Mouse (Mus musculus): ENCODE measurements around the gene Disp2.

The Disp2 gene

GRCm38 (mm10) chr2:118789501-118789900, 10.0 kb downstream of the Disp2 start:
- DNase-seq (ENCODE audit: low read depth), result no peak

- no peak for DNase-seq (ENCODE audit: low read depth)
Observed at GRCm38 (mm10) chr2:118790221-118790550, 10.7 kb downstream of the Disp2 start.

GRCm38 (mm10) chr2:118790551-118791525, 11.3 kb downstream of the Disp2 start:
- peak; percentile 15 for DNase-seq (ENCODE audit: low read depth)

- DNase-seq (ENCODE audit: low read depth), result no peak
Observed at GRCm38 (mm10) chr2:118791591-118792258, 12.2 kb downstream of the Disp2 start.

- DNase-seq (ENCODE audit: low read depth), result no peak
Observed at GRCm38 (mm10) chr2:118792259-118792613, 12.7 kb downstream of the Disp2 start.

- no peak for DNase-seq (ENCODE audit: low read depth)
Observed at GRCm38 (mm10) chr2:118793636-118794035, 14.1 kb downstream of the Disp2 start.

GRCm38 (mm10) chr2:118802542-118803118, 23.1 kb downstream of the Disp2 start:
- DNase-seq (ENCODE audit: low read depth), result no peak

GRCm38 (mm10) chr2:118804474-118804873, 25.0 kb downstream of the Disp2 start:
- DNase-seq (ENCODE audit: low read depth), result no peak

GRCm38 (mm10) chr2:118805137-118805536, 25.6 kb downstream of the Disp2 start:
- DNase-seq (ENCODE audit: low read depth), result no peak

GRCm38 (mm10) chr2:118805756-118806155, 26.2 kb downstream of the Disp2 start:
- no peak for DNase-seq (ENCODE audit: low read depth)

GRCm38 (mm10) chr2:118806860-118807259, 27.3 kb downstream of the Disp2 start:
- DNase-seq (ENCODE audit: low read depth), result no peak

- DNase-seq (ENCODE audit: low read depth), result no peak
Observed at GRCm38 (mm10) chr2:118810861-118811260, 31.3 kb downstream of the Disp2 start.

GRCm38 (mm10) chr2:118812724-118813123, 33.2 kb downstream of the Disp2 start:
- no peak for DNase-seq (ENCODE audit: low read depth)

GRCm38 (mm10) chr2:118813981-118814836, 34.7 kb downstream of the Disp2 start, which contains the start of gene Knstrn:
Gene Knstrn, plus strand, starts transcription at chr2:118814003.
- peak; percentile 87 for DNase-seq (ENCODE audit: low read depth)

- no peak for DNase-seq (ENCODE audit: low read depth)
Observed at GRCm38 (mm10) chr2:118822800-118823199, 43.3 kb downstream of the Disp2 start.

GRCm38 (mm10) chr2:118824396-118824795, 44.9 kb downstream of the Disp2 start:
- DNase-seq (ENCODE audit: low read depth), result no peak

GRCm38 (mm10) chr2:118829096-118829495, 49.6 kb downstream of the Disp2 start:
- no peak for DNase-seq (ENCODE audit: low read depth)

- DNase-seq (ENCODE audit: low read depth), result no peak
Observed at GRCm38 (mm10) chr2:118834061-118834460, 54.5 kb downstream of the Disp2 start.

- no peak for DNase-seq (ENCODE audit: low read depth)
Observed at GRCm38 (mm10) chr2:118835115-118835514, 55.6 kb downstream of the Disp2 start.

GRCm38 (mm10) chr2:118838330-118838729, 58.8 kb downstream of the Disp2 start:
- no peak for DNase-seq (ENCODE audit: low read depth)

- no peak for DNase-seq (ENCODE audit: low read depth)
Observed at GRCm38 (mm10) chr2:118841186-118841585, 61.7 kb downstream of the Disp2 start.

- DNase-seq (ENCODE audit: low read depth), result no peak
Observed at GRCm38 (mm10) chr2:118841774-118842173, 62.3 kb downstream of the Disp2 start.
